Mouse (Mus musculus) liver, postnatal 0 days (tissue): ENCODE results near the gene Pus10.

Experiments used
- CTCF ChIP-seq: sonication (generic); IDR thresholded peaks from 2 replicates; pipeline ENCODE4 v1.5.1; 2016; ENCODE audit warnings: antibody characterized with exemption, low read depth
- EP300 ChIP-seq: IDR thresholded peaks from 2 replicates; pipeline ENCODE4 v1.6.1; 2016; ENCODE audit warnings: antibody characterized with exemption, low read depth, mild to moderate bottlenecking

DNA sequence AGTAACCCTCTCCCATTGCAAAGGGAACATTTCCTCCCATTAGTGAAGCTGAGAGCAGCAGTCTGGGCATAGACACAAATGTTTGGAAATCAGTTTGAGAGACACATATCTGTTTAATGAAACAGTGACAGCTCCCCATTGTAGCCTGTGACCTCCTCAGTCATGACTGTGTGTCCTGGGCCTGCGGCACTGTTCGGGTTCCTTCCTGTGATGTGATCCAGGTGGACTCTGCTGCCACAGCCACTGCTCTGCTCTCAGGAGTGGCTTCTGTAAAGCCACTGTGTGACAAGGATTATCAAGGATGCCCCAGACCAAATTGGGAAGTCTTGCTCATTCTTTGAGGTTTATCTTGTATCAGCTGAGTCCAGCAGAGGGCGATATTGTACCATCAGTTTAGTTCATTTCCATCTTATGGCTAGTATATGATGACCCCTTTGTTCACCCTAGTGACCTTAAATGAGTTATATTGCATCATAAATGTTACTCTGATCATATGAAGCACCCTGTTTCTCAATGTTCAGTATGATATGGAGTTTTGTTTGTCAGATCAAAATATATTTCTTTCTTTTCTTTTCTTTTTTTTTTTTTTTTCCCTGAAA is 13.7 kb downstream of the Pus10 start:
- TF ChIP-seq EP300 (no peak), CTCF (peak; percentile 90)
